Mouse (Mus musculus) heart, adult 2 months (tissue): Measurements from ENCODE around the gene Fut8. TPM values are rescaled to one million over a fixed set of nuclear protein-coding genes. Genes with fewer than 3 reads are reported as not detected.
"Not testable (repeated sequence)": the region's sequence is repeated elsewhere in the genome, so short reads cannot be mapped to it uniquely, and the experiment has no call there.

Source experiments
- DNase-seq, 2 experiments: peaks; one replicate each; pipeline ENCODE4 v3.0.0; 2021
- H3K27ac ChIP-seq: fragments of 200-600 bp; 2 replicates; pipeline ENCODE4 v1.8.1; 2022
- H3K27me3 ChIP-seq: fragments of 200-500 bp; 2 replicates; pipeline ENCODE4 v1.6.1; 2012; ENCODE audit warnings: mild to moderate bottlenecking, low read length, inconsistent platforms, mixed read lengths; ENCODE audit not compliant: control insufficient read depth, insufficient read depth
- H3K36me3 ChIP-seq: fragments of 200-500 bp; 2 replicates; pipeline ENCODE4 v1.6.1; 2012; ENCODE audit warnings: low read length, inconsistent platforms; ENCODE audit not compliant: control insufficient read depth, insufficient read depth
- H3K4me1 ChIP-seq: fragments of 200-500 bp; 2 replicates; pipeline ENCODE4 v1.6.1; 2011; ENCODE audit warnings: low read length; ENCODE audit not compliant: control insufficient read depth, insufficient read depth
- H3K4me3 ChIP-seq: fragments of 200-600 bp; 2 replicates; pipeline ENCODE4 v1.8.1; 2022
- H3K79me2 ChIP-seq: fragments of 200-500 bp; replicated peaks from 2 replicates; pipeline ENCODE4 v1.6.1; 2012; ENCODE audit warnings: mild to moderate bottlenecking, inconsistent platforms, low read length, moderate library complexity, mixed read lengths; ENCODE audit not compliant: control insufficient read depth, insufficient read depth
- H3K9ac ChIP-seq: fragments of 200-500 bp; 2 replicates; pipeline ENCODE4 v1.6.1; 2012; ENCODE audit warnings: low read depth, mild to moderate bottlenecking, control low read depth, inconsistent platforms, low read length, mixed read lengths
- CTCF ChIP-seq: fragments of 200-600 bp; IDR thresholded peaks from 2 replicates; pipeline ENCODE4 v1.8.1; 2022; ENCODE audit warnings: antibody characterized with exemption, mild to moderate bottlenecking, moderate library complexity
- EP300 ChIP-seq: fragments of 200-500 bp; IDR thresholded peaks from 2 replicates; pipeline ENCODE4 v1.6.1; 2011; ENCODE audit warnings: low read depth, low read length, control low read depth; ENCODE audit not compliant: insufficient read depth
- POLR2A ChIP-seq: fragments of 200-500 bp; IDR thresholded peaks from 2 replicates; pipeline ENCODE4 v1.6.1; 2011; ENCODE audit warnings: mild to moderate bottlenecking, low read depth, low read length, control low read depth; ENCODE audit not compliant: insufficient read depth
- WGBS: fragments of 180-500 bp; shearing (Covaris S2); methylation state at CpG from one replicate; pipeline ENCODE4 v1.1.7; 2018; 5-methylcytosine and 5-hydroxymethylcytosine counted together
- intact Hi-C: fragments of 180-260 bp; cut with DNase I; formaldehyde crosslinking; loops from one replicate; pipeline ENCODE4 v1.15.1; 2025
- polyA plus RNA-seq: library from polyadenylated mRNA; depleted of rRNA; stranded (reverse); fragments of >200 nt; gene quantifications from 2 replicates; pipeline ENCODE4 v1.2.3, GENCODE M21; 2012
- total RNA-seq, 2 experiments: library from RNA; stranded (reverse); gene quantifications; 2 replicates each; pipeline ENCODE4 v1.2.3; 2021

Fut8 gene
- total and polyA plus RNA-seq, 3 experiments = 7.3 to 18.8 (median 14.3) TPM

GRCm38 (mm10) chr12:77511631-77512030, 273.7 kb downstream of the Fut8 start:
- Histone ChIP-seq H3K36me3 (no peaks in the 10 kb centered on the region), H3K4me3 (no peak overlapping the region), H3K9ac (no peak overlapping the region), H3K27me3 (no peaks in the 10 kb centered on the region), H3K4me1 (no peaks in the 10 kb centered on the region), H3K79me2 (no peaks in the 10 kb centered on the region), H3K27ac (no peak overlapping the region)
- WGBS = 68% methylated on average over 3 of the region's 3 CpGs
- TF ChIP-seq CTCF = no peak
- TF ChIP-seq POLR2A = no peak
- TF ChIP-seq EP300 = no peak
- DNase-seq = no peak
- intact Hi-C loops = no loop called here

GRCm38 (mm10) chr12:77516805-77517204, 278.9 kb downstream of the Fut8 start:
- Histone ChIP-seq H3K27me3 (no peaks in the 10 kb centered on the region), H3K4me3 (no peak overlapping the region), H3K4me1 (no peaks in the 10 kb centered on the region), H3K79me2 (no peaks in the 10 kb centered on the region), H3K36me3 (no peaks in the 10 kb centered on the region), H3K27ac (no peak overlapping the region), H3K9ac (no peak overlapping the region)
- WGBS = 80% methylated on average over 6 of the region's 6 CpGs
- no peak for DNase-seq
- TF ChIP-seq CTCF (no peak), POLR2A (no peak), EP300 (no peak)
- intact Hi-C loops = no loop called here

GRCm38 (mm10) chr12:77517691-77518090, 279.8 kb downstream of the Fut8 start:
- Histone ChIP-seq H3K9ac (no peak overlapping the region), H3K4me1 (no peaks in the 10 kb centered on the region), H3K4me3 (no peak overlapping the region), H3K27me3 (no peaks in the 10 kb centered on the region), H3K27ac (no peak overlapping the region), H3K36me3 (no peaks in the 10 kb centered on the region), H3K79me2 (no peaks in the 10 kb centered on the region)
- TF ChIP-seq EP300 (no peak), POLR2A (no peak), CTCF (no peak)
- WGBS = 87% methylated on average over 12 of the region's 12 CpGs
- intact Hi-C loops = no loop called here
- DNase-seq = no peak

GRCm38 (mm10) chr12:77519534-77520102, 281.7 kb downstream of the Fut8 start:
- TF ChIP-seq CTCF (no peak), POLR2A (no peak), EP300 (no peak)
- 75% methylated on average over 6 of the region's 6 CpGs for WGBS
- H3K4me3 ChIP-seq = no peak overlapping the region
- intact Hi-C loops = no loop called here
- H3K36me3 ChIP-seq = no peaks in the 10 kb centered on the region
- no peak overlapping the region for H3K9ac ChIP-seq
- no peaks in the 10 kb centered on the region for H3K4me1 ChIP-seq
- no peak overlapping the region for H3K27ac ChIP-seq
- no peaks in the 10 kb centered on the region for H3K27me3 ChIP-seq
- no peak for DNase-seq
- H3K79me2 ChIP-seq = no peaks in the 10 kb centered on the region

- H3K79me2 ChIP-seq, H3K9ac ChIP-seq, H3K27ac ChIP-seq, H3K4me3 ChIP-seq, DNase-seq, intact Hi-C loops, H3K27me3 ChIP-seq, H3K4me1 ChIP-seq, H3K36me3 ChIP-seq: not testable (repeated sequence)
- 49% methylated on average over 4 of the region's 4 CpGs for WGBS
These were observed 286.1 kb downstream of the Fut8 start for GRCm38 (mm10) chr12:77524014-77524413.
